Mouse (Mus musculus) fat pad, adult 2 months (tissue): ENCODE data around the gene Gm8267.
"Not testable (repeated sequence)": the region's sequence is repeated elsewhere in the genome, so short reads cannot be mapped to it uniquely, and the experiment has no call there.

Experiments
- DNase-seq: peaks from one replicate; pipeline ENCODE4 v3.0.0-alpha.2; 2011; ENCODE audit warnings: low read depth, low spot score; ENCODE audit errors: extremely low read depth

Gene Gm8267

GRCm38 (mm10) chr14:44750240-44750639 lies at the start of gene Gm8267:
Gm8267 (minus strand) TSS chr14:44750340.
- DNase-seq = no peak

GRCm38 (mm10) chr14:44789537-44790382 lies 39.6 kb upstream of the Gm8267 start:
- DNase-seq = not testable (repeated sequence)

GRCm38 (mm10) chr14:44742789-44743188 lies 7.4 kb downstream of the Gm8267 start:
- not testable (repeated sequence) for DNase-seq

GRCm38 (mm10) chr14:44730711-44731110 lies 19.4 kb downstream of the Gm8267 start:
- DNase-seq = not testable (repeated sequence)

GRCm38 (mm10) chr14:44706356-44706755 lies 43.8 kb downstream of the Gm8267 start, which contains the start of gene Gm8257:
Gm8257 (minus strand) TSS chr14:44706456.
- not testable (repeated sequence) for DNase-seq
